Mouse (Mus musculus): Measurements from ENCODE around the gene Rhoh.

Gene Rhoh

DNA sequence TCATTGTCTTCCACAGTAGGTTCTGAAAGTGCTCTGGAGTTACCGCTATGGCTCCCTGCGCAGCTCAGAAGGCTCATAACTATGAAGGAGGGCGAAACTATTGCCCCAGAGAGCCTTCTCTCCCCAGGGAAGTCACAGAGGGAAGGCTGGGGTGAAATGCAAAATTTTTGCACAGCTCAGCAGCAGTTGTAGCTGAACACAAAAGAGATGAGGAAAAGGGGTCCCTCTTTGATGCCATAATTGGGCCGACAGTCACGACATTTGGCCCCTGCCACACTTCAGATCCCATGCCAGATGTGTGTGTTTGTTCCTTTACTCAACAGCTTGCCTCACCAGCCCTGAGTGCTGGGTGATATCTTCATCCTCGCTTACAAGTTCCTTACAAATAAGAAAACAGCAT lies 65.7 kb downstream of the Rhoh start:
- no peak for DNase-seq (ENCODE audit: low spot score in 2 of 2)

DNA sequence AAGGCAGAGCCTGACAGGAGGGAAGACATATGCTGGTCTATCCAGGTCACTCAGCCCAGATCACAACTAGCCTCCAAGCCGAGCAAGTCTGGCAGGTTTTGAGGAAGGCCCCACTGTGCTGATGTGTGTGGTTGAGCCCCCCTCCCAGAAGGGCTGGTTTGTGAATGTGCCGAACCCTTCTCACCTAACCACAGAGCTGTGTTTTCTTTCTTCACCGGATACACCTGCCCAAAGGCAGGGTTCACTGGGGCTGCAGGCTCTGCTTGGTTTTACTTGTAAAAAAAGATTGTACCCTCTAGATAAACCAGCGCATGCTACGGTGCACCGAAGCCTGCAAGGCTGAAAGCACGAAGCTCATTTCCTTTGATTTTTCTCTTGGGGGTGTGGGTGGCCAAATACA lies 68.1 kb downstream of the Rhoh start:
- peak; percentile 57 to 86 for DNase-seq (ENCODE audit: low spot score in 2 of 2)

DNA sequence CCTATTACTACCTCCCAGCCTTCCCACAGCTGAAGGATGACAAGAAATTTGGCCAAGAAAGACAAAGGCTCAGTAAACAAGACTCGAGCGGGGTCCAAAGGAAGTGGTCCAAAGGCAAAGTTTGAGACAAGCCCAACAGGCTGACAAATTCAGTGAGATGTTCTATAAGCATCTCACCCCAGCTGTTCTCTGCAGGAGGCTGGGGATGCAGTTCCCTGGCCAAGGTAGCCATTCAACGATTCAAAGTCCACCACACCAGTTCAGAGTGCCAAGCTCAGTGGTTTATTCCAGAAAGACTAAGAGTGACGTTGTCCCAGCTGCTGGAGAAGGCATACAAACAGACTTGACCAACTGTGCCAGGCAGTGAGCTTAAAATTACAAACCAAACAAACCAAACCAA lies 69.2 kb downstream of the Rhoh start:
- no peak for DNase-seq (ENCODE audit: low spot score in 2 of 2)

DNA sequence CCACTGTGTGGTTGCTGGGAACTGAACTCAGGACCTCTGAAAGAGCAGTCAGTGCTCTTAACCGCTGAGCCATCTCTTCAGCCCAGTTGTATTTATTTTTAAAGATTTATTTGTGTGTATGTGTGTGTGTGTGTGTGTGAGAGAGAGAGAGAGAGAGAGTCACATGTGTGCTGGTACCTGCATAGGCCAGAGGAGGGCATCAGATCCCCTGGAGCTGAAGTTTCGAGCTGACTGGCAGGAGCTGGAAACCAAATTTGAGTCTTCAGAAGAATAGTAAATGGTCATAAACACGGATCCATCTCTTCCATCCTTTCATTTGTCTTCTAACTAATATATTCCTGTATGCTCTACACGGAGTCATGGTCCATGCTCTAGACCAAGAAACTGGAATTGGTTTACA lies 72.2 kb downstream of the Rhoh start:
- no peak for DNase-seq (ENCODE audit: low spot score in 2 of 2)

DNA sequence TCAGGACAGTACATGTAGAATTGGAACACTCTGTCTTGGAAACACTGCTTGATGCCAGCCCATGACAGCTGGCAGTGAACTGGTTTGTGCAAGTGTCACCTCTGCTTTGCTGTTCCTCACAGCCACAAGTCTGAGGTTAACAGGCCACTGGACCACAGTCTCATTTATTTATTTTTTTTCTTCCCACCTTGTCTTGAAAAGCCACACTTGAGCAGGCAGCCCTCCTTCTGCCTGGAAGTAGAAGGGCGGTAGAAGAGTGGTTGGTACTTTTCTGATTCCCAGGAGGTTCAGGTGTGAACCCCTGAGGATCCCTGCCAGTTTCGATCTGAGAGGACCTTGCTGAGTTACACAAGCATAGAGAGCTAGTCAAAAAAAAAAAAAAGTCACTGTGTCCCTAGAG lies 72.8 kb downstream of the Rhoh start:
- peak; percentile 47 to 57 for DNase-seq (ENCODE audit: low spot score in 2 of 2)

DNA sequence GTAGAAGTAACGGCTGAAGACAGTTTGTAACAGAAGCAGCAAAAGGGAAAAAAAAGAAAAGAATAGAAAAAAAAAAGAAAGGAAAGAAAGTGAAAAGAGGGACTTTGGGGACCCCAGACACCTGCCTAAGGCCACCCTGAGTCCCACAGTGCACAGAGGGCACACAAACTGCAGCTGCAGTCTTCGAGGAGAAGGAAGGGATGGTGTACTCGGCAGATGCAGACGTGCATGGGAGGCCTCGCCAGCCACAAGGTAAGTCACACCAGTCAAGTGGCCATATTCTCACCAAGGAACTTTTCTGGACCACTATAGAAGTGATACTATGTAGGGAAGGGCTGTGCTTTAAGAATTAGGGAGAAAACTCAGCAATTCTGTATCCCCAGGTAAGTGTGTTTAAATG lies 73.8 kb downstream of the Rhoh start, which contains the start of gene Chrna9:
Gene Chrna9 (plus strand): TSS at position 139 of the 400 bp plus-strand sequence.
- DNase-seq (ENCODE audit: low spot score in 2 of 2) = no peak

DNA sequence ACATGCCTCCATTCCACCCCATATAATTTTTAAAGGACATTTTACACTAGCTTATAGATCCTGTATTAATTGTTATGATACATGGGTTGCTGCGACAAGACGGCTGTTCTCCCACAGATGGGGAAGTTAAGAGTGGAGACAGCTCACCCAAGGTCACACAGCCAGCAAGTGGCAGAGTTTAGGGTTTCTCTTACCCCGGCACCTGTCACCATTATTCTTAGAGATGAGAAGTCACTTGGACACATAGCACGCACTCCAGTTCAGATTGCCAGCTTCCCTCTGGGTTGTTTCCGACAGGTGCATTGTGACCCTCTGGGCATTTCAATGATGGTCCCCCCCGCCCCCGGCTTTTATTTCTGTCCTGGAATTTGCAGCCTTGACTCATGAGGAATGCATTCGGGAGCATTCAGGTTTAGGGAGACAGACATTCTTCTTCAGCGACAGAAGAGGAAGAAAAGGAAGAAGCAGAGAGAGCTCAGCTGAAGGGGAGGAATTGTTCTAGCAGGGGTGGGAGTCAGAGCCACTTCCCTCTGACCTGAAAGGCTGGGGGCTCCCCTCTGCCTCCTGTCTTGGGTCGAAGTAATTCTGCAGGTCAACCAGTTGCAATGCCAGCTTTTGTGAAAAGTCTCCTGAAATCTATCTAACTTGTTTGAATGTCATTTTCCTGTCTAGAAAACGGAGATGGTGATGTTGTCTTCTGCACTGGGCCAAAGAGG lies 76.2 kb downstream of the Rhoh start:
- no peak for DNase-seq (ENCODE audit: low spot score in 2 of 2)

DNA sequence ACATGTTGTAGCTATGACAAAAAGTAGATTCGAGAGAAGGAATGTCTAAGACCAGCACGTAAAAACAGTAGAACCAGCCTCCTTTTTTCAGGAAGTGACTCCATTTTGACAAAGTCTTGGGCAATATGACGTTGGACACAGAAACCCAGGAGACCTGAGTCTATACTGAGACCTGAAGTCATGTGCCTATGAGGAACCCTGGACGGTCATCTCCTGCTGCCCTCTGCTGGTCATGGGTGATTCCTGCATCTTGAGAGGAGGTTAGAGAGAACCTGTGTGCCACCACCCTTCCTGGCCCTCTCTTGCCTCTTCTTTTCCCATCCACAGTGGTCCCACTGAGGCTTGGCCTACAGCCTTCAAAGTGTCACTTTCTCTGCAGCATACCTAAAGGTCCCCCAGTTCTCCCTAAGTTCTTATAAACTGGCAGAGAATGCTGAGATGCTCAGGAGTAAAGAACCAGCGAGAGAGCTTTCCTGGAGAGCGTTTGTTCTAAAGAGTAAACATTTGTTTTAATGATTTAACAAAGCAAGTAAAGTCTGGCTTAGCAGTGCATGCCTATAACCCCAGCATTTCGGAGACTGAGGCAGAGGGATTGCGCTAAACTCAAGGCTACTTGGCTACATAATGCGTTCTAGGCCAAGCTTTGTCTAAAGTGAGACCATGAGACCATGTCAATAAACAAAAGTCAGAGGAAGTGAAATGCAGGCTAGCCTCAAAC lies 77.1 kb downstream of the Rhoh start:
- DNase-seq (ENCODE audit: low spot score in 2 of 2) = peak; percentile 76 to 85

DNA sequence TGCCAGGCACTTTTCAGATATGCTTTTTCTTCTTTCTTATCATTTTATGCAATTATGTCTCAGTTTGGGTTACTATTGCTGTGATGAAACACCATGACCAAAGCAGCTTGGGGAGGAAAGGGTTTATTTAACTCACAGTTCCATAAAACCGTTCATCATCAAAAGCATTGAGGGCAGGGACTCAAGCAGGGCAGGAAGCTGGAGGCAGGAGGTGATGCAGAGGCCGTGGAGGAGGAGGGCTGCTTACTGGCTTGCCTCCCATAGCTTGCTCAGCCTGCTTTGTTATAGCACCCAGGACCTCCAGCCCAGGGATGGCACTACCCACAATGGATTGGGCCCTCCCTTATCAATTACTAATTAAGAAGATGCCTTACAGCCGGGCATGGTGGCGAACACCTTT lies 80.1 kb downstream of the Rhoh start:
- no peak for DNase-seq (ENCODE audit: low spot score in 2 of 2)
